10 mouse cellular contexts compared by ENCODE assay signal in the genomic region with DNA sequence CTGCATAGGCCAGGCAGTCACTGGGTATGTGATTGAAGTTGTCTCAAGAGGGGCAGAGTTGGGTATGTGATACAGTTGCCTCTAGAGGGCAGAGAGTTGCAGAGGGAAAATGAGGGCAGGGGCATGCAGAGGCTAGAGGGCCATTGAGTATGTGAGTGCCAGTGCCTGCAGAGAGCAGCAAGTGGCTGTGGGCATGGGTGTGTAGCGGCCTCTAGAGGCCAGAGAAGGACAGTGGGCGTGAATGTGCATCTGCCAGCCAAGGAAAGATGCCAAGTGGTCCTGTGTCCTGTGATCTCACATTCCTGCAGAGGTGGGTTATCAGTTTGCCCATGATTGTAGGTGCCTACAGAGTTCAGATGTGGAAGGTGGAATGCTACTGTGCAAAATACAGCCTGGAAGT. TPM values are rescaled to one million over a fixed set of nuclear protein-coding genes. Genes with fewer than 3 reads are reported as not detected.
DNase-seq lines count a peak whose midpoint lies in the region; ATAC-seq and TF ChIP-seq lines count a peak whose summit lies in the region.
"Had no signal": no experiment of that assay in that cellular context is flagged by ENCODE, and none has a peak within 500 bp of the region (broad histone marks: within the 10 kb centered on the region; RNA-seq: fewer than 3 reads in every experiment).

No protein-coding gene starts in this region.

- TF ChIP-seq CTCF in liver, postnatal 0 days (IDR thresholded peaks at IDR 0.05; ENCODE audit: low read depth), result peak; percentile 44

- peak; percentile 50; the same call in 1 of the 2 replicates for ATAC-seq in frontal cortex, adult (ENCODE audit: low TSS enrichment)
- no peak for ATAC-seq in liver, postnatal 0 days
- no peak for ATAC-seq in liver, embryonic 11.5 days (replicated peaks; ENCODE audit: low FRiP score)
- ATAC-seq in monocyte, adult 5-6 weeks (replicated peaks; ENCODE audit: insufficient number of reproducible peaks, low FRiP score, low TSS enrichment, poor library complexity, severe bottlenecking), result no peak

- H3K4me1 ChIP-seq in liver, postnatal 0 days (ENCODE audit: insufficient read depth), result no peaks in the 10 kb centered on the region
- H3K4me1 ChIP-seq in liver, embryonic 11.5 days (replicated peaks; ENCODE audit: control insufficient read depth, insufficient read depth, low read length), result no peaks in the 10 kb centered on the region
- H3K4me1 ChIP-seq: midbrain, embryonic 10.5 days had no signal

- intact Hi-C loops in heart, postnatal 25 days (cut with DNase I), result no loop called here

- DNase-seq in frontal cortex, postnatal 14 days (ENCODE audit: low spot score in 2 of 2), result no peak
- no peak for DNase-seq in liver, postnatal 0 days
- DNase-seq in liver, embryonic 11.5 days (ENCODE audit: low spot score), result no peak
- DNase-seq in MEL-GATA-1-ER (ENCODE audit: extremely low read depth, low read depth), result peak; percentile 1
- peak; percentile 2 for DNase-seq in retina, embryonic 14.5 days (ENCODE audit: low spot score)
- DNase-seq in heart, postnatal 25 days (ENCODE audit: low spot score), result no peak

- no peak overlapping the region for H3K27ac ChIP-seq in liver, postnatal 0 days (ENCODE audit: low read depth)
- H3K27ac ChIP-seq in liver, embryonic 11.5 days (ENCODE audit: low read depth, low read length), result no peak overlapping the region
- H3K27ac ChIP-seq: midbrain, embryonic 10.5 days had no signal

- no peaks in the 10 kb centered on the region for H3K9me3 ChIP-seq in liver, postnatal 0 days (ENCODE audit: low read length)
- H3K9me3 ChIP-seq in liver, embryonic 11.5 days (ENCODE audit: control insufficient read depth, low read length), result no peaks in the 10 kb centered on the region
- H3K9me3 ChIP-seq: midbrain, embryonic 10.5 days had no signal

- H3K27me3 ChIP-seq in liver, postnatal 0 days (ENCODE audit: insufficient read depth, low read length), result no peaks in the 10 kb centered on the region
- H3K27me3 ChIP-seq in liver, embryonic 11.5 days (replicated peaks; ENCODE audit: control insufficient read depth, insufficient read depth, low read length), result no peaks in the 10 kb centered on the region

- no peaks in the 10 kb centered on the region for H3K36me3 ChIP-seq in liver, postnatal 0 days (replicated peaks; ENCODE audit: insufficient read depth, low read length)
- H3K36me3 ChIP-seq in liver, embryonic 11.5 days (ENCODE audit: control insufficient read depth, insufficient read depth, low read length), result no peaks in the 10 kb centered on the region
- H3K36me3 ChIP-seq: midbrain, embryonic 10.5 days had no signal

- H3K4me3 ChIP-seq in liver, postnatal 0 days (ENCODE audit: low read depth, low read length), result no peak overlapping the region
- H3K4me3 ChIP-seq in liver, embryonic 11.5 days (ENCODE audit: low read depth, low read length), result no peak overlapping the region
- H3K4me3 ChIP-seq: midbrain, embryonic 10.5 days had no signal

- no peak for TF ChIP-seq EP300 in liver, postnatal 0 days (IDR thresholded peaks at IDR 0.05; ENCODE audit: low read depth)

- no peak overlapping the region for H3K9ac ChIP-seq in liver, postnatal 0 days (replicated peaks)
- H3K9ac ChIP-seq in liver, embryonic 11.5 days (ENCODE audit: low read depth, low read length), result no peak overlapping the region

- H3K4me2 ChIP-seq in liver, postnatal 0 days (ENCODE audit: low read depth, low read length), result no peak overlapping the region
- no peak overlapping the region for H3K4me2 ChIP-seq in liver, embryonic 11.5 days

- WGBS in liver, postnatal 0 days (ENCODE audit: insufficient replicate concordance), result 10% methylated on average over 2 of the region's 2 CpGs
- WGBS in liver, embryonic 11.5 days, result 12% methylated on average over 2 of the region's 2 CpGs

RNA-seq across cellular contexts. Expression of gene Samt1, which starts 38.0 kb away (rescaled TPM):
- not detected in 2 replicates for polyA plus RNA-seq in liver, postnatal 0 days (2015; fragmentation: Nextera tagmentation; extraction: Ambion mirVana)
- polyA plus RNA-seq in liver, embryonic 11.5 days (2014; fragmentation: Nextera tagmentation; extraction: Ambion mirVana), result not detected in 2 replicates
- not detected in 3 replicates for total RNA-seq in monocyte, adult 5-6 weeks (2017)
- total RNA-seq in heart, postnatal 25 days (2021), result not detected
- polyA plus RNA-seq: heart, embryonic 14.5 days; midbrain, embryonic 10.5 days had no signal

RNA-seq across cellular contexts. Expression of gene 4921511M17Rik, which starts 59.2 kb away (rescaled TPM):
- polyA plus RNA-seq in liver, postnatal 0 days (2015; fragmentation: Nextera tagmentation; extraction: Ambion mirVana), result not detected in 2 replicates
- polyA plus RNA-seq in liver, embryonic 11.5 days (2014; fragmentation: Nextera tagmentation; extraction: Ambion mirVana), result not detected in 2 replicates
- total RNA-seq in monocyte, adult 5-6 weeks (2017), result not detected in 3 replicates
- not detected for total RNA-seq in heart, postnatal 25 days (2021)
- polyA plus RNA-seq: heart, embryonic 14.5 days; midbrain, embryonic 10.5 days had no signal

Comparison
In these comparisons a context has a peak if more than half of its experiments do, and no peak if none do; other contexts are left out.
1. DNase-seq: peak in MEL-GATA-1-ER (single experiment) and retina, embryonic 14.5 days (single experiment); none in frontal cortex, postnatal 14 days (0 of 2), liver, postnatal 0 days (single experiment), liver, embryonic 11.5 days (single experiment) and heart, postnatal 25 days (single experiment).